Mouse (Mus musculus) limb, embryonic 11.5 days (tissue): ENCODE results near the gene Ankrd42. TPM values are rescaled to one million over a fixed set of nuclear protein-coding genes. Genes with fewer than 3 reads are reported as not detected.
A peak's percentile ranks its signal among the peaks of the same experiment; 100 is the strongest.

Experiments
- ATAC-seq: fragments of 200-750 bp; cut with Nextera tagmentation; 2 replicates; pipeline ENCODE4 v1.8.0; 2017; ENCODE audit warnings: low read depth; ENCODE audit not compliant: insufficient number of reproducible peaks, low FRiP score, low TSS enrichment
- DNase-seq: peaks from one replicate; pipeline ENCODE4 v3.0.0-alpha.2; 2015; ENCODE audit warnings: low spot score
- H3K27ac ChIP-seq: fragments of 300-500 bp; sonication (generic); replicated peaks from 2 replicates; pipeline ENCODE4 v1.5.1; 2014; ENCODE audit warnings: low read depth, mild to moderate bottlenecking, low read length
- H3K27me3 ChIP-seq: fragments of 300-500 bp; sonication (generic); 2 replicates; pipeline ENCODE4 v1.6.1; 2014; ENCODE audit warnings: mild to moderate bottlenecking, low read length, mixed read lengths; ENCODE audit not compliant: control insufficient read depth, insufficient read depth
- H3K36me3 ChIP-seq: fragments of 300-500 bp; sonication (generic); 2 replicates; pipeline ENCODE4 v1.6.1; 2014; ENCODE audit warnings: mild to moderate bottlenecking, low read length, moderate library complexity, mixed read lengths; ENCODE audit not compliant: control insufficient read depth, insufficient read depth
- H3K4me1 ChIP-seq: fragments of 300-500 bp; sonication (generic); 2 replicates; pipeline ENCODE4 v1.6.1; 2014; ENCODE audit warnings: low read length, mixed read lengths; ENCODE audit not compliant: control insufficient read depth, insufficient read depth
- H3K4me2 ChIP-seq: fragments of 300-500 bp; sonication (generic); 2 replicates; pipeline ENCODE4 v1.6.1; 2014; ENCODE audit warnings: low read depth, mild to moderate bottlenecking, moderate library complexity; ENCODE audit not compliant: severe bottlenecking
- H3K4me3 ChIP-seq: fragments of 300-500 bp; sonication (generic); 2 replicates; pipeline ENCODE4 v1.5.1; 2014; ENCODE audit warnings: low read depth, low read length
- H3K9ac ChIP-seq: fragments of 300-500 bp; sonication (generic); 2 replicates; pipeline ENCODE4 v1.6.1; 2014; ENCODE audit warnings: mild to moderate bottlenecking, low read length
- H3K9me3 ChIP-seq: fragments of 300-500 bp; sonication (generic); 2 replicates; pipeline ENCODE4 v1.6.1; 2016; ENCODE audit warnings: low read length; ENCODE audit not compliant: control insufficient read depth
- WGBS: fragments of 180-500 bp; shearing (Covaris S2); extraction: QIAGEN DNeasy Blood & Tissue Kit; methylation state at CpG from one replicate; pipeline ENCODE4 v1.1.7; 2014; 5-methylcytosine and 5-hydroxymethylcytosine counted together
- polyA plus RNA-seq: library from polyadenylated mRNA; unstranded; fragments of >200 nt; fragmentation: Nextera tagmentation; extraction: Ambion mirVana; gene quantifications from 2 replicates; pipeline ENCODE4 v1.2.1, GENCODE M21; 2014

Ankrd42 gene
- polyA plus RNA-seq, 1 experiment from 2014 or later: 6.8 TPM

- Histone ChIP-seq H3K27me3 (no peaks in the 10 kb centered on the region), H3K9me3 (no peaks in the 10 kb centered on the region), H3K4me2 (no peak overlapping the region), H3K4me1 (no peaks in the 10 kb centered on the region), H3K36me3 (no peaks in the 10 kb centered on the region), H3K9ac (no peak overlapping the region), H3K27ac (no peak overlapping the region), H3K4me3 (no peak overlapping the region)
- ATAC-seq: peak; percentile 44; the same call in 1 of the 2 replicates
- WGBS: 55% methylated on average over 4 of the region's 4 CpGs
- peak; percentile 27 for DNase-seq
Observed at GRCm38 (mm10) chr7:92550990-92551392, 86.0 kb downstream of the Ankrd42 start.

GRCm38 (mm10) chr7:92550248-92550989, 86.5 kb downstream of the Ankrd42 start:
- Histone ChIP-seq H3K27ac (no peak overlapping the region), H3K4me1 (no peaks in the 10 kb centered on the region), H3K27me3 (no peaks in the 10 kb centered on the region), H3K9me3 (no peaks in the 10 kb centered on the region), H3K36me3 (no peaks in the 10 kb centered on the region), H3K4me2 (no peak overlapping the region), H3K4me3 (no peak overlapping the region), H3K9ac (no peak overlapping the region)
- WGBS: 86% methylated on average over 6 of the region's 6 CpGs
- DNase-seq: no peak
- no peak for ATAC-seq

DNA sequence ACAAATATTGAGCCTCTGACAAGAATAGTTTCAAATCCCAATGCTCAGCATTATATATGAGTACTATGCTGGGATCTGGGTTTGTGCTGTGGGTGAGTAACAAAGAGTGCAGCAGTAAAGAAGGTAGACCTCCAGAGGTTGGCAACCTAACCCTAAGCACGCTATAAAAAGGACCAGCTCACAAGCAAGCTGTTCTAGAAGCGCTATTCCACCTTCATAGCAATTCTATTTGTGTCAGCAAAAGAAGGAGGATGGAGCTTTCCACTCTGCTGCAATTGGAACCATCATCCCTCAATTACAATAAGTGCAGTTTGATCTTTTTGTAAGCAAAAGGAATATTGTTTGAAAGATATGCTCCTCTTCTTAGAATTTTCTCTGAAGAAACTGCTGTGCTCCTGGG, 90.2 kb downstream of the Ankrd42 start:
- H3K27ac ChIP-seq: no peak overlapping the region
- H3K27me3 ChIP-seq: no peaks in the 10 kb centered on the region
- no peaks in the 10 kb centered on the region for H3K36me3 ChIP-seq
- no peak overlapping the region for H3K9ac ChIP-seq
- WGBS: 68% methylated on average over 2 of the region's 2 CpGs
- ATAC-seq (no peak), DNase-seq (no peak)
- no peak overlapping the region for H3K4me2 ChIP-seq
- H3K4me3 ChIP-seq: no peak overlapping the region
- H3K9me3 ChIP-seq: no peaks in the 10 kb centered on the region
- H3K4me1 ChIP-seq: no peaks in the 10 kb centered on the region

DNA sequence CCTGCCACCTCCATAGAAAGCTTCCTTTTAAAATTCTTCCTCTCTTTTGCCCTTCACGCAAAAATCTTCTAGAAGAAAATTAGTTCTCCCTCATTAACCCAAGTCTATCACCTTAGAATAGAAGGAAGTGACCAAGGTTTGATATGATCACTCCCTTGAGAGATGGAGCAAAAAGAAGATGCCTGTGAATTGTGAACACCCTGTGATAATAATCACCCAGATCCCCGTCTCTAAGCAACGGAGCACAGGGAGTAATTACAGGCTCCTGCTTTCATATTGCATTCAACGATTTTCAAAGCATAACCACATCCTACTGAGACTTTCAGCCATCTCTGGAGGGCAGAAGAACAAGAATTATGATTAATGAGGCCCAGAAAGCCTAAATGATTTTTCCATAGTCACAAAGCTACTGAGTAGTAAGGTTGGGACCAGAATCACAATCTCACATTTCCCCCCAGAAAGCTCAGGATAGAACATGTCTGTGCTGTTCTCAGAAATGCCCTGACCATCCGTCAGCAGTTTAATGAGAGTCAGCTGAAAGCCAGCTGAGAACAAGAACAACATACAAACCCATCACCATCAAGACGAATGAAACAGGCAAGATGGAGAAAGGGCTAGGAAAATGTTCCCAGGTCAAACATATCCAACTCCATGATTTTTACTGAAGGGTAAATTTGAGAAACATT, 104.4 kb downstream of the Ankrd42 start:
- WGBS: 73% methylated on average over 6 of the region's 6 CpGs
- ATAC-seq: no peak
- no peaks in the 10 kb centered on the region for H3K36me3 ChIP-seq
- H3K4me3 ChIP-seq: no peak overlapping the region
- H3K27me3 ChIP-seq: no peaks in the 10 kb centered on the region
- H3K27ac ChIP-seq: no peak overlapping the region
- DNase-seq: no peak
- H3K4me1 ChIP-seq: no peaks in the 10 kb centered on the region
- no peak overlapping the region for H3K4me2 ChIP-seq
- no peak overlapping the region for H3K9ac ChIP-seq
- H3K9me3 ChIP-seq: no peaks in the 10 kb centered on the region

Other genes with a start within 250 kb of the Ankrd42 start
- gene Ccdc90b, start 76.0 kb downstream of the Ankrd42 start, polyA plus RNA-seq: 50.6 and 53.3 TPM in 2 replicates
- gene Pcf11, start 32.8 kb upstream of the Ankrd42 start, polyA plus RNA-seq: 22.0 and 23.3 TPM in 2 replicates
- gene Rab30, start 104.5 kb upstream of the Ankrd42 start, polyA plus RNA-seq: 11.5 and 11.9 TPM in 2 replicates
- 24.0 and 24.1 TPM in 2 replicates for gene Ddias, start 237.1 kb upstream of the Ankrd42 start, polyA plus RNA-seq
- 19.3 and 23.5 TPM in 2 replicates for gene Prcp, start 237.3 kb upstream of the Ankrd42 start, polyA plus RNA-seq